Mouse (Mus musculus): ENCODE results near the gene Pnck. TPM values are rescaled to one million over a fixed set of nuclear protein-coding genes. Genes with fewer than 3 reads are reported as not detected.

Pnck gene
- total RNA-seq, 2 experiments from 2014 or later: 5.0 to 7.6 TPM

- no peak for DNase-seq (ENCODE audit: low spot score)
- intact Hi-C loops (cut with DNase I): loop anchor here (10.0 kb wide), 1 partner anchor 196 kb away; the partner anchor contains the start of gene Haus7
Observed at GRCm38 (mm10) chrX:73650869-73651268, 9.0 kb downstream of the Pnck start.

- intact Hi-C loops (cut with DNase I): no loop called here
Observed at GRCm38 (mm10) chrX:73645121-73645520, 14.8 kb downstream of the Pnck start.

GRCm38 (mm10) chrX:73639901-73640469, 19.9 kb downstream of the Pnck start:
- no peak for DNase-seq (ENCODE audit: low spot score)
- intact Hi-C loops (cut with DNase I): no loop called here

More at GRCm38 (mm10) chrX:73645121-73645520, 14.8 kb downstream of the Pnck start:
- DNase-seq (ENCODE audit: low spot score): no peak

GRCm38 (mm10) chrX:73639255-73639675, 20.7 kb downstream of the Pnck start, which contains the start of gene Dusp9:
TSS of gene Dusp9 (plus strand) at chrX:73639419.
- no peak for DNase-seq (ENCODE audit: low spot score)
- intact Hi-C loops (cut with DNase I): no loop called here

- no peak for DNase-seq (ENCODE audit: low spot score)
Observed at GRCm38 (mm10) chrX:73637415-73637814, 22.5 kb downstream of the Pnck start.

GRCm38 (mm10) chrX:73635425-73635824, 24.5 kb downstream of the Pnck start:
- intact Hi-C loops (cut with DNase I): no loop called here
- DNase-seq (ENCODE audit: low spot score): no peak

More at GRCm38 (mm10) chrX:73637415-73637814, 22.5 kb downstream of the Pnck start:
- intact Hi-C loops (cut with DNase I): no loop called here

- DNase-seq (ENCODE audit: low spot score): no peak
- intact Hi-C loops (cut with DNase I): no loop called here
Observed at GRCm38 (mm10) chrX:73626981-73627380, 32.9 kb downstream of the Pnck start.

- intact Hi-C loops (cut with DNase I): no loop called here
- no peak for DNase-seq (ENCODE audit: low spot score)
Observed at GRCm38 (mm10) chrX:73619890-73620289, 40.0 kb downstream of the Pnck start.

- no peak for DNase-seq (ENCODE audit: low spot score)
- intact Hi-C loops (cut with DNase I): no loop called here
Observed at GRCm38 (mm10) chrX:73619401-73619800, 40.5 kb downstream of the Pnck start.

- intact Hi-C loops (cut with DNase I): no loop called here
- no peak for DNase-seq (ENCODE audit: low spot score)
Observed at GRCm38 (mm10) chrX:73615876-73616275, 44.0 kb downstream of the Pnck start.

- intact Hi-C loops (cut with DNase I): no loop called here
- DNase-seq (ENCODE audit: low spot score): no peak
Observed at GRCm38 (mm10) chrX:73613665-73614064, 46.3 kb downstream of the Pnck start.

Other genes starting within 250 kb of the Pnck start
- not detected for gene Zfp92, start 249.0 kb downstream of the Pnck start, total RNA-seq (2021)
- gene Trex2, start 224.8 kb downstream of the Pnck start, total RNA-seq (2021): not detected
- 1 to 10 TPM; 4.8 to 6.2 TPM for gene Haus7, start 201.1 kb downstream of the Pnck start, total RNA-seq (2021)
- 100 to 1,000 TPM; 213 to 224 TPM for gene Bgn, start 176.5 kb downstream of the Pnck start, total RNA-seq (2021)
- under 1 TPM in 1 of 2 experiments, not detected in 1; 0.08 TPM for gene Atp2b3, start 157.0 kb downstream of the Pnck start, total RNA-seq (2021)
- gene Dusp9, start 20.7 kb downstream of the Pnck start, total RNA-seq (2021): not detected
- 100 to 1,000 TPM; 123 to 125 TPM for gene Slc6a8, start 13.0 kb upstream of the Pnck start, total RNA-seq (2021)
- gene Bcap31, start 56.1 kb upstream of the Pnck start, total RNA-seq (2021): 10 to 100 TPM; 76.5 to 81.9 TPM
- gene Abcd1, start 56.5 kb upstream of the Pnck start, total RNA-seq (2021): 10 to 100 TPM; 29.1 to 30.6 TPM
- 1 to 10 TPM; 1.6 to 1.7 TPM for gene Plxnb3, start 97.0 kb upstream of the Pnck start, total RNA-seq (2021)
- gene Srpk3, start 114.3 kb upstream of the Pnck start, total RNA-seq (2021): 10 to 100 TPM; 29.5 to 32.8 TPM
- gene Idh3g, start 126.8 kb upstream of the Pnck start, total RNA-seq (2021): 100 to 1,000 TPM; 607 to 615 TPM
- 10 to 100 TPM; 83.8 to 87.4 TPM for gene Ssr4, start 126.9 kb upstream of the Pnck start, total RNA-seq (2021)
- 1 to 10 TPM; 1.7 to 1.8 TPM for gene Pdzd4, start 164.9 kb upstream of the Pnck start, total RNA-seq (2021)
- not detected for gene Avpr2, start 232.0 kb upstream of the Pnck start, total RNA-seq (2021)
- 1 to 10 TPM; 2.2 to 2.3 TPM for gene L1cam, start 236.0 kb upstream of the Pnck start, total RNA-seq (2021)

Measured in heart, postnatal 25 days (tissue).